Mouse (Mus musculus) frontal cortex, adult 2 months (tissue): Measurements from ENCODE around the gene Rnf7. TPM values are rescaled to one million over a fixed set of nuclear protein-coding genes. Genes with fewer than 3 reads are reported as not detected.
"Not testable (repeated sequence)": the region's sequence is repeated elsewhere in the genome, so short reads cannot be mapped to it uniquely, and the experiment has no call there.

Experiments
- DNase-seq, 2 experiments: peaks; one replicate each; pipeline ENCODE4 v3.0.0; 2022; ENCODE audit warnings: low spot score in 1 of 2; ENCODE audit errors: extremely low spot score in 1 of 2
- polyA plus RNA-seq: library from polyadenylated mRNA; depleted of rRNA; stranded (reverse); fragments of >200 nt; gene quantifications from 2 replicates; pipeline ENCODE4 v1.2.3, GENCODE M21; 2012; rRNA removed

Rnf7 gene
- 161 and 181 TPM in 2 replicates for polyA plus RNA-seq

DNA sequence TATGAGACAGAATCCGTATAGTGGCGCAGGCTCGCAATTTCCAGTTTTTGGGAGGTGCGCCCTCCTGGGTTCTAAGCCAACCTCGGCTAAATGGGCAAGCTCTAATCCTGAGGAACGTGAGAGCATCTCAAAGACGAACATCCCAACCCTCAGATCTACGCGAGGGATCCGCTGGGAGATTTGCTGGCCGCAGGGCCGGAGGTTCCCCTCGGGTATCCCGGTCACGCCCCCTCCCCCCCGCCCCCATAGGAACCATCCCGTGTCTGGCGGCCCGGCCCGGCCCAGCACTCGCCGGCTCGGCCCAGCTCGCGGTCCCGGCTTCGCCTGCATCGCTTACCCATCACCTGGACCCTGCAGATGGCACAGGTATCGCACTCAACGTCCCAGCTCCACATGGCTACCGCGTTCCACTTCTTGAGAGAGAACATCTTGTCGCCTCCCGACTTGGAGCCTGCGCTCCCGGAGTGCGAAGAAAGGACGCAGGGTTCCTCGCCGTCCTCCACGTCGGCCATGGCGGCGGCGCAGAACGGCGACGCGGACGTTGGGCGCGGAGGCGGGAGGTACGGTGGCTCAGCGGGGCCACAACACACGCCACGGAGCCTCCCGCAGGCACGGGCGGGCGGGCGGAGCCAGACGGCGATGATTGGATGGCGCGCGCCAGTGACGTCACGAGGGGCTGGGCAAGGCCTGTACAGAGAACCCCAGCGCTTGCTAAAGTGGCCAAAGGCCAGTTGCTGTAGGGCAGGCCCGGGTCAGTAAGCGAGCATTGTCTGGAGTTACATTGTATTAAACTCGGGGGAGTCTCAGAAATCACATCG, at the start of gene Rnf7:
Rnf7 (minus strand) TSS at position 605 of the 818 bp plus-strand sequence.
- DNase-seq = peak; percentile 96 to 99

DNA sequence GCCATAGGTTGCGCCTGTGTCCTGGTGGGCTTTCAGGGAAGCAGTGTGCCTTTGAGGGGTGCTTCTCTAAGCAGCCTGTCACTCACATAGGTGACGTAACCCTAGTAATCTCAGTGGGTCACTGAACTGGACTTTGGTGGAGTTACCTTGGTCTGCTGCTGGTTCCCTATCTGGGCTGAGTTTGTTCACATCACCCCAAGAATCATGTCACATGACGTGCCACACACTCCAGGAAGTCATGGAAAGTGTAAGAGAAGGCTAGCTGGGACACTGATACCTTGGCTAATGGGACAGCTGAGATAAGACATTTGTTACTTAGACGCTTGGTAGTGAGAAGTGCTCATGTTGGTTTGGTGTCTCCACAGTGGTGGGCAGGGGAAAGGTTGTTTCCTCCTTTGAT, 47.5 kb upstream of the Rnf7 start:
- no peak for DNase-seq

DNA sequence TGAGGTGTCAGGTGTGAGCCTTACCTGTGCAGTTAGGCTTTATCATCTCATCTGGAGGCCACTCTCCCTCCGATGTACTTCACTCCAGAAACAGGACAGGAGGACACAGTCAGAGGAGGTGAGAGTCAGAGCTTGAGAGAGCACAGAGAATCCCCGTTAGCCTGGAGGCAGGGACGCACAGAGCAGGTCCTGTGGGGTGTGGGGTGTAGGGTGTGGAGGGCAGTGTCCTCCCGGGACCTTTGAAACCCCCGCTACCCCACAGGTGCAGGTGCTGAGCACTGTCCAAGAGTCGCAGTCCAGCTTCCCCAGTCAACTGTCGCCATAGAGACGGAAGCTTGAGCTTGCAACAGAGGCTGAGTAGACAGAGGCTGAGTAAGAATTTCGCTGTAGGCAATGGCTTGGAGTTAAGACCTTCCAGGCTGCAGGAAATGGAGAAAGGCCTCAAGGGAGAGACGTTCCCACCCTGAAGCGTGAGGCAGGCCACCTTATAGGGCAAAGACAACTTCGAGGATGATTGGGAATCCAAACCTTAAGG, 46.6 kb upstream of the Rnf7 start, which contains the start of gene Gm28729:
Gm28729 (minus strand) TSS at position 293 of the 535 bp plus-strand sequence.
- DNase-seq = no peak

DNA sequence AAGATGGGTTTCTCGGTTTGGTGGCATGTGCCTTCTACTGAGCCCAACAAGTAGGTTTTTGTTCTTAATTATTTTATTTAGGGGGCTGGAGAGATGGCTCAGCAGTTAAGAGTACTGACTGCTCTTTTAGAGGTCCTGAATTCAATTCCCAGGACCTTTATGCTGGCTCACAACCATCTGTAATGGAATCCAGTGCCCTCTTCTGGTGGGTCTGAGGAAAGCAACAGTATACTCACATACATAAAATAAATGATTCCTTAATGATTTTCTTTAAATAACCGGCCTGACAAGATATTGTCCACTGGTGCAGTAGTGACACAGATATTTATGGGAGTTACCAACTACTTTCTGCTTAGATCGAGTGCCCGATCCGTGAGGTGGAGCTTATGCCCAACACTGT, 44.7 kb upstream of the Rnf7 start:
- no peak for DNase-seq

- not testable (repeated sequence) for DNase-seq
Observed at GRCm38 (mm10) chr9:96521574-96521973, 43.1 kb upstream of the Rnf7 start.

DNA sequence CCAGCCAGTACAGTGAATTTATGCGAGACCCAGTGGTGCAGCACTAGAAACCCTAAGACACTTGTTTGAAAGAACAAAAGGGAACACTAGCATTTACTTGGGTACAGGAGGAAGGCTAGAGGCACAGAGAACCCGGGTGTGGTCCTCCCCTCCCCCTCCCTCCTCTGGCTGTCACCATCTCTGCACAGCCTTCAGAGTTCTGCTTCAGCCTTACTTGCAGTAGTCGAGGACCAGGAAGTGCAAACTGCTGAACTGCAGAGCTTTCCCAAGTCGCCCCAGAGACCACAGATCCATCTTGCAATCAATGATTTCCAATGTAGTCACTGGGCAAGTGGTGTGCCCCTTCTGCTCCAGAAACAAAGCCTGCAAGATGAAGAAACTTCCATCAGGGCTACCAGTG, 39.0 kb upstream of the Rnf7 start:
- no peak for DNase-seq

DNA sequence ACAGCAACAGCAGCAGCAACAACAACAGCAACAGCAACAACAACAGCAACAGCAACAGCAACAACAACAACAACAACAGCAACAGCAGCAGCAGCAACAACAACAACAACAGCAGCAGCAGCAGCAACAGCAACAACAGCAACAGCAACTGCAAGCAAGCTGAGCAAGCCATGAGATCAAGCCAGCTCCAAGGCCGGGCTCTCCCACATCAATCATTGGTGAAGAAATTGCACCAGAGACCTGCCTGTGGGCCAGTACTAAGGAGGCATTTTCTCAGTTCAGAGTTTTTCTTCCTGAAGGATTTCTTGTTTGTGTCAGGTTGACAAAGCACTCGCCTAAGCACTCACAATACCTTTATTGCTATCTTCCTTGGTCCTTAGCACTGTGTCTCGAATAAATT, 38.3 kb upstream of the Rnf7 start:
- DNase-seq = no peak

GRCm38 (mm10) chr9:96515737-96516136, 37.3 kb upstream of the Rnf7 start:
- peak in 1 of 2 experiments; percentile 55 for DNase-seq

- DNase-seq = no peak
Observed at GRCm38 (mm10) chr9:96514278-96514677, 35.8 kb upstream of the Rnf7 start.

DNA sequence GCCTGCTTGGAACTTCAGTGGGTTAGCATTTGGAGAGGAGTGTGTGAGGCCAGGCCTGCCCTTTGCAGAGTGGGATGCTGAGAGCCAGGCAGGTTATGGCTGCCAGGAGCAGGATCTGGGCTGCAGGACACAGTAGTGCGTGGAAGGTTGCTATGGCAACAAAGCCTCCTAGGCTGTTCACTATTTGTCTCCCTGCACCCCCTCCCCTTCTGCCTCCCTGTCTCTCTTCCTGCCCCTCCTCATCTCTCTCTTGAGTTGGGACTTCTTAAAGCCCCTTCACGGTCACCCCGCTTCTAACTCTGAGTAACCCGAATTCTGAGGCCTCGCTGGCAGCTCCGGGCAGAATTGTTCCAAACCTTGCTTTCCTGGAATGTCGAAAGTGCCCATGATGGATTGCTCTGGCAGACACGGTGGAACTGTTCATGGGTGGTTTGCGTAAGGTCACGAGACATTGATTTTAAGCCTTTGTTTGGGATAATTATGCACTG, 27.6 kb upstream of the Rnf7 start:
- peak in 1 of 2 experiments; percentile 20 for DNase-seq

- DNase-seq = no peak
Observed at GRCm38 (mm10) chr9:96505156-96505555, 26.7 kb upstream of the Rnf7 start.

DNA sequence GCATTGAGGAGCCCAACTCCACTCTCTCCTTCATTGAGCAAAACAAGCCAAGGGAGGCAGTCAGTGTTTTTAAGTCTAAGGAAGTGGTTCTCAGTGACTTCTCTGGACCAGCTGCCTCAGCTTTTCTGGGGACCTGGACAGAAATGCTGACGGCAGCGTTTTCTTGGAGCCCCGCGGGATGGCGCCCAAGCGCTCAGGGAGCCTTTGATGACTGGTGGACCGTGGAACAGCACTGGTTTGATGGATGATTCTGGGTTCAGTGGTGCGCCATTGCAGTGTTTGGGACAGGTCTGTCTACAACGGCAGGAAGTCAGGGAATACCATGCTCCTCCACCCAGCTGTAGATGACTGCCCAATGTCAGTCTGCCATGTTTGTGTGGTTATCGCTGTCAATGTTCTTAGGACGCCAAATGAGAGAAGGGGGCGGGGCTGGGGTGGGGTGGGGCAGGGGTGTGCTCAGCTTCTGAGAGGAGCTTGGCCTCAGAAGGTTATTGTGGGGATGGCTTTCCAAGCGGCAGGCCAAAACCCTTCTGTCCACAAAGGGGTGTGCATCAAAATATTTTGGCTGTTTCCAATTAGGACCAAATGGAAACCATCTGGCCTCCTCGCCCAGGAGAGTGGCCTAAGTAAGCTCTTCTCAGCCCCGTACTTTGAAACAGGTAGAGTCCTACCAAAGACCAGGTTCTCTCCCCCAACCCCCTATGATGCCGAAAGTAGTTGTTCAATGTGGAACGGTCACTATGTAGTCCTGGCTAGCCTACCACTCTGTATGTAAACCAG, 25.8 kb upstream of the Rnf7 start:
- no peak for DNase-seq

DNA sequence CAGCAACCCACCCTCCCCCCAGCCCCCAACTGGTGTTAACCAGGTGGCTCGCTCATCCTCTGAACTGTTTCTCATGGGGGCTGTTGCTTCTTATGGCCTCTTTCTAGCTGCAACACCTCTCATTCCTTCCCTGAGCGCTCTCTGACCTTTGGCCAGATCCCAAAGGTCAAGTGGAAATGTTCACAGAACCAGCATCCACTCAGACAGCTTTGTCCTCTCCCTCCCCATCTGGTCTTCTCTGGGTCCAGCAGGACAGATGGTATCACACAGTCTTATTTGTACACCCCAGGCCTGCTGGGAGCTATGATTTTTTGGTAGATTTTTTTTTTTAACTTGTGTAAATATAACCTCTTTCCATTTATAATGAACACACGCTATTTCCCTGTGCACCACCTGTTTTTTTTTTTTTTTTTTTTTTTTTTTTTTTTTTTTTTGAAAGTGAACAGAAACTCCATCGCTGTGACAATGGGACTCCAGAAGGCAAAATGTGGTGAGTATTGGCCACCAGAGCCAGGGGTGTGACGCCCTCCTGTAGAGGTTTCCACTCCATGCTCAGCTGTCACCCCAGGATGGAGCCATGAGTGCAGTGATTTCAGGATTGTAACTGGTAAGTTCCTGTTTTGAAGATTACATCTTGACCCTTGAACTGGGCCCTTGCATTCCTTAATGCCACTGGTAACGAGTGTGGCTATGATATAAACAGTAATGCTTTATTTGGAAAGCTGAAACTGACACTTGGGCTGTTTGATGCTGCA, 24.6 kb upstream of the Rnf7 start:
- DNase-seq = no peak

DNA sequence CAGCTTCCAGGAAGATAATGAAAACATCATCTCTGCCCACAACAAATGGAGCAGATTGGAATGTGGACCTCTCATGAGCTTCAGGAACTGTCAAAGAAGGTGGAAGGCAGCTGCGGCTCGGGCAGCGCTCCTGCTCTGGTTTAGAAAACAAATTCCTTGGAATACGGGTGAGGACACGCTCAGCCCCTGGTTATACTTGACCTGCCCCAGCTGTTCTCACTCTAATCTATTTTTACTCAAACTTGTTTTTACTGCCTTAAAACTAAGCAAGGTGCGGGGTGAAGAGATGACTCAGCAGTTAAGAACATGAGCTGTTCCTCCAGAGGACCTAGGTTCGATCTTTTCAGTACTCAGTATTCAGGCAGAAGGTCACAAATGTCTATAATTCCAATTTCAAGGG, 22.7 kb upstream of the Rnf7 start:
- DNase-seq = no peak

DNA sequence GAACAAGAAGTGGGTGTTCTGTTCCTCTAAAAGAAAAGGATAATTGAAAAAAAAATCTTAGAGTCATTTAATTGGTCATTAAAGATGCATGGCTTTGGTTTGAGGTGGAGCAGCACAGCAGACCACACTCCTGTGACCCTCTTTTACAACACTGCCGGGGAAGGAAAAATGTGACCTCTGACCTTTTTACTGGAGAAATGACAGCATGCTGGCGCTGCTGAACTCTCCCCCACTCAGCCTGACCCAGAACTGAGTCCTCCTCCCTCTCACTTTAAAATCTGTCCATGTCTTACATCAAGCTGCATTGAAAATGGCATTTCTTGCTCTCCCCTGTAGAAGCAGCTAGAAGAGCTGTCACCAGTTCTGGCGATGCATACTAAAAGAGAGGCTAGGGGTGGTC, 14.7 kb upstream of the Rnf7 start:
- DNase-seq = no peak

DNA sequence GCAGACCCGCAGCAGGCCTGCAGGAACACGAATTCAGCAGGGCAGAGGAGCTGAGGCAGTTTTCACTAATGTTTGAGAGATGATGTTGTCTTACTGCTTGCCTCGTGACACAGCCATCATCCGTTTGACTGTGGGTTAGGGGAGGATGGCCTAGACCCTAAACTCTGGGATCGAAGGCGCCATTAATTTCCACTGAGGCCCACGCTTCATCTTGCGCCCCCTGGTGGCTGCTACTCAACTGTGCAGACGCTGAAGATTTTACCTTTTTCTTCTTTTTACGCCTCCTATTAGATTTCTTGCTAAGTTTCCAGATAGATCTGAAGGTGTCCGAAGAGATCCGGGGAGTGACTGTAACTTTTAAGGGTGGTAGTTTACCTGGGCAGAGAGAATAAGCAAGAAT, 13.3 kb upstream of the Rnf7 start:
- peak in 1 of 2 experiments; percentile 26 for DNase-seq

- DNase-seq = not testable (repeated sequence)
Observed at GRCm38 (mm10) chr9:96487869-96488268, 9.4 kb upstream of the Rnf7 start.

DNA sequence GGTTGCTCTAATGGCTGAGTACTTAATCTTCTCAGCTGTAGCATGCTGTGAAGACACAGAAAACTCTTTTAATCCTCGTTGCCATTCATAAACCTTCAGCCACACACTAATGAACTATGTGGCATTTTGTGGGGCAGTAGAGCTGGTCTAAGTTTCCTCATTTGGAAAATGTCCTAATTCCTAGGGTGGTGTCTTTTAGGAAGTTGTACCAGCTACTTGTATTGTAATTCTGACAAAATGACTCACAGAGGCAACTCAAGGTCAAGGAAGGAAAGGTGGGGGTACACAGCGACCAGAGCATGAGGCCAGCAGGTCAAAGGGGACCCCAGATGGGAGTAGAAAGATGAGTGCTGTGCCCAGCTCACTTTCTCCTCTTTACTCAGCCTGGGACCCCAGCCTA, 5.2 kb upstream of the Rnf7 start:
- no peak for DNase-seq

DNA sequence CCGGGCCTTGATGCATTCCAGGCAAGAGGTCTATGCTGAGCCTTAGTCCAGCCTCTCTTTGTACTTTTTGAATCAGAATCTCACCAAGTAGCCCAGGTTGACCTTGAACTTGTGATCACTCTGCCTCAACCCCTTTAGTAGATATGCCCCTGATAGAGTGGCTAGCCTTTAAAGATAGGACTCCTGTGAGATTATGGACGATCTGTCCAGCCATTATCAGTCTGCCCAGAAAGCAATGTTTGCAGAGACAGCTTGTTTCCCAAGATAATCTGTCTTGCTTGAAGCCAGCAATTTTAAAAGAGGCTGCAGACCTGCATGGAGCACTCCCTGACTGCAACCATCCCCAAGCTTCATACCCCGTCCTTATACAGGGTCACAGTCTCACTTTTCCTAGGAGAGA, 4.6 kb upstream of the Rnf7 start:
- no peak for DNase-seq

GRCm38 (mm10) chr9:96472356-96472755, 6.1 kb downstream of the Rnf7 start:
- no peak for DNase-seq

GRCm38 (mm10) chr9:96471681-96472080, 6.8 kb downstream of the Rnf7 start:
- not testable (repeated sequence) for DNase-seq
